Mouse (Mus musculus): ENCODE measurements around the gene Arrdc1.
A peak's percentile ranks its signal among the peaks of the same experiment; 100 is the strongest.

Gene Arrdc1

DNA sequence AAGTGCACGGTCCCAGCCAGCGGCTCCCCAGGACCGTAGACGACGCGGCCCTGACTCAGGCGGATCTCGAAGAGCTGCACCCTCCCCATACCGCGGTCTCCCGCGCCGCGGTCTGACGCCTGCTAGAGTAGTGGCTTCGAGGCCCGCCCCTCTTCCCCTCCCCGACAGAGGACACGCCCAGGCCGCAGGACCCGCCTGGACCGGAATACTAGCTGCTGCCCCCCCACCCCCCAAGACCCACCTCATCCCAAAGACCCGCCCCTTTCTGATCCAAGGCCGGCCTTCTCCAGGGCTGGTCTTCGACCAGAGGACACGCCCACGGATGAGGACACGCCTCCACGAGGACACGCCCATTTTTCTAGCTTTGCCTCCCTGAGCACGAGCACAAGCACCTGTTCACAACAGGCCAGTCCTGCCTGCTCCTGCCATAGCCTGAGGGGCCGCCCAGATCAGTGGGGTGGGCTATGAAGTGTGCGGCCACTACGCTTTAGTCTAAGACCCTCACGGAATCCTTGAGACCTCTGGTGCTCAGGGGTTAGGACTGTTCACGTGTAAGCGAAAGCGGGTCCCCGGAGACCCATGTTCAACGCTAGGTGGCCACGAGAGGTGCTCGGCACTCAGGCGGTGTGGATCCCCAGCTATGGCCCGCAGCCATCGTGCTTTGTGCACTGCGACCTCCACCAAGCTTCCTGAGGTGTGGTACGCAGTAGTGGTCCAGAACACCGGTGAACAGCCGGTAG lies at the start of gene Arrdc1:
Gene Arrdc1 (minus strand): TSS at position 196 of the 740 bp plus-strand sequence.
- peak; percentile 96 for DNase-seq (ENCODE audit: low read depth, low spot score)

DNA sequence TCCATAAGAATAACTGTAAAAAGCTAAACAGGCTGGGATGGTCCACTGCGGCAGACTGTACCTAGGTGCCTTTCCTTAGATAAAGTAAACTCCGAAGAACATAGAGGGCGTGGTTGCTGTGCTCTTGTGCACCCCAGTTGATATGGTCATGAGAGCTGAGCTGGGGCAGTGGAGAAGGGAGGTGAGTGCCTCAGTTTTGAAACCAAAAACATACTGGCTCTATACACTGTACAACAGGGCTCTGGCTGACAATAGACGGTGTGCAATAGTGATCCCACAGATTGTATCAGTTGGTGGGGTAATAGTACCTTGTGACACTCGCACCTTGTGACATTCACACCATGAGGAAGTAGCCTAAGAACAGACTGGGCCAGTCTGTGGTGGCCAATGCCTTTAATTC lies 41.9 kb upstream of the Arrdc1 start:
- DNase-seq (ENCODE audit: low read depth, low spot score): no peak

- DNase-seq (ENCODE audit: low read depth, low spot score): peak; percentile 87
Observed at GRCm38 (mm10) chr2:24975704-24976297, 40.7 kb upstream of the Arrdc1 start, which contains the start of gene Pnpla7. Gene Pnpla7 (plus strand): TSS chr2:24976033.

- DNase-seq (ENCODE audit: low read depth, low spot score): peak; percentile 99
Observed at GRCm38 (mm10) chr2:24974906-24975703, 40.1 kb upstream of the Arrdc1 start, which contains the start of gene Mrpl41. Gene Mrpl41 (minus strand): TSS chr2:24975098.

- peak; percentile 36 for DNase-seq (ENCODE audit: low read depth, low spot score)
Observed at GRCm38 (mm10) chr2:24974452-24974851, 39.4 kb upstream of the Arrdc1 start.

GRCm38 (mm10) chr2:24970386-24970785 lies 35.3 kb upstream of the Arrdc1 start:
- DNase-seq (ENCODE audit: low read depth, low spot score): peak; percentile 15

DNA sequence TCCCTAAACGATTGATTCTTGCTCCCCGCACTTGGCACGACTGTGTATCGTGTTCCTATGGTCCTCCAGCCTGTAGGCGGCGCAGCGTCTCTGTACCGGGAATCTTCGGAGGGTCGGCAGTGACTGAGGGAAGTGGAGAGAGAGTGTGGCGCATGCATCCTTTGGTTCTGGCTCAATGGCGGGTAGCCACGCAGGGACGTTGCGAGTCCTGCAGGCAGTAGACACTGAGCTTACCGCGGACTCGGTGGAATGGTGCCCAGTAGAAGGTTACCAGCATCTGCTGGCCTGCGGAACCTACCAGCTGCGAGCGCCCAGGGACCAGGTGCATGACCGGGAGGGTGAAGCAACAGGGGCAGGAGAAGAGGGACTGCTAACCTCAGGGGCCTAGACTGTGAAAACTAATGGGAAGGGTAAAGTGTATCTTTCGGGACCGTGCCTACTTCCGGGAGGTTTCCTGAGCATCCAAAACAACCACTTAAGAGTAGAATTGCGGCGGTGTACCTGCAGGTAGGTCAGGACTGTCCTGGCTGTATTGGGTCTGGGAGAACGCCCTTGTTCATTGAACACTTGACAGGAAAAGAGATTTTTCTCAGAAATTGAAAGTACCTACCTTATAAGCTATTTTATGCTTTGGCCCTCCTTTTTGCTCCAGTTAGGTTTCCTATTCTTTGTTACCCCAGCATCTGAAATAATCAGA lies 27.4 kb upstream of the Arrdc1 start, which contains the start of gene Dph7:
Gene Dph7 (plus strand): TSS at position 97 of the 697 bp plus-strand sequence.
- DNase-seq (ENCODE audit: low read depth, low spot score): peak; percentile 95

DNA sequence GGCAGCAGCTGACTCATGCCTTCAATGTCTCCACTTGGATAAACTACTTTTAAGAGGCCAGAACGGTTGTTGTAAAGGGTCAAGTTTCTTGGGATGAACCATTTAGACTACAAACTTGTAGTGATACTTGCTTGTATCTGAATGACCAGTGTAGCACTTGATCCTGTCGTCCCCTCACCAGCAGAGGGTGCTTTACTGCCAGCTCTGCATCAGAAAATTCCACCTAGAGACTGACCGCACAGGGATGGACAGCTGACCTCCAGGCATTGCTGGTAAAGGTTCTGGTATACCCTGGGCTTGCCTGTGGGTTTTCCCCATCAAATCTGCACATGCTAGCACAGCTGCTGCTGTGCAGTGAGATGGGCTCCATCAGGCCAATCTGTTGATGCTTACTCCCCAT lies 25.9 kb upstream of the Arrdc1 start:
- DNase-seq (ENCODE audit: low read depth, low spot score): peak; percentile 61

- DNase-seq (ENCODE audit: low read depth, low spot score): no peak
Observed at GRCm38 (mm10) chr2:24952537-24953055, 17.5 kb upstream of the Arrdc1 start.

GRCm38 (mm10) chr2:24950189-24950535 lies 15.1 kb upstream of the Arrdc1 start:
- no peak for DNase-seq (ENCODE audit: low read depth, low spot score)

- peak; percentile 98 for DNase-seq (ENCODE audit: low read depth, low spot score)
Observed at GRCm38 (mm10) chr2:24949421-24950188, 14.6 kb upstream of the Arrdc1 start, which contains the start of gene Zmynd19. Gene Zmynd19 (plus strand): TSS chr2:24949792.

DNA sequence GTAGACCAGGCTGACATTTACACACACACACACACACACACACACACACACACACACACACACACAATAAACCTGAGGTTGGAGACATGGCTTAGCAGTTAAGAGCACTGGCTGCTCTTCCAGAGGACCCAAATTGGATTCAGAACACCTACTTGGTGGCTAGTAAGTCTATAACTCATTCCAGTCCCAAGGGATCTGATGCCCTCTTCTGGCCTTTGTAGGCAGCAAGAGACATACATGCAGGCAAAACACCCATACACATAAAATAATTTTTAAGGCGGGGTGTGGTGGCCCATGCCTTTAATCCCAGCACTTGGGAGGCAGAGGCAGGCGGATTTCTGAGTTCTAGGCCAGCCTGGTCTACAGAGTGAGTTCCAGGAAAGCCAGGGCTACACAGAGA lies 9.3 kb upstream of the Arrdc1 start:
- DNase-seq (ENCODE audit: low read depth, low spot score): peak; percentile 69

GRCm38 (mm10) chr2:24942092-24942491 lies 7.0 kb upstream of the Arrdc1 start:
- no peak for DNase-seq (ENCODE audit: low read depth, low spot score)

DNA sequence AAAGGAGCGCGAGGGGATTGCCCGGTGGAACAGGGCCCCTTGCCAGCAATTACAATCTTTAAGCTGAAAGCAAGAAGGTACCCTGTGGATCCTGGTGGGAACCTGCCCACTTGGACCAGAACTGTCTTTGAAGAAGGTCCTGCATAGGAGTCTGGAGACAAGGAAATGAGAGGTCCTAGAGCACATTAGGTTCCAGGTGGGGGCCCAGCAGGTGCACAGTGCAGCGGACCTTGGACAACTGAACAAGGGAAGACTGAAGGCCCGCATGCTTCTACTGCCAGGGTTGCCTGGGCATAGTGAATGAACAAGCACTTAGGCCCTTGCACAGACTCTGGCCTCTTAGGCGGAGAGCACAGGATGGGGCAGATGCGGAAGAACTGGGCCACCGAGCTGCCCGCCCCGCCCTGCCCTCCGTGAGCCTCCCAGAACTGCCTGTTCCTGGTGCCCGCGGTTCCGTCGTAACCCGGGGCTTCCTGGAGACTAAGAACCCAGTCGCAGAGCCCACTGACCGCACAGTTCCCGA lies 550 bp downstream of the Arrdc1 start:
- peak; percentile 51 for DNase-seq (ENCODE audit: low read depth, low spot score)

GRCm38 (mm10) chr2:24929593-24929992 lies 5.5 kb downstream of the Arrdc1 start:
- no peak for DNase-seq (ENCODE audit: low read depth, low spot score)

DNA sequence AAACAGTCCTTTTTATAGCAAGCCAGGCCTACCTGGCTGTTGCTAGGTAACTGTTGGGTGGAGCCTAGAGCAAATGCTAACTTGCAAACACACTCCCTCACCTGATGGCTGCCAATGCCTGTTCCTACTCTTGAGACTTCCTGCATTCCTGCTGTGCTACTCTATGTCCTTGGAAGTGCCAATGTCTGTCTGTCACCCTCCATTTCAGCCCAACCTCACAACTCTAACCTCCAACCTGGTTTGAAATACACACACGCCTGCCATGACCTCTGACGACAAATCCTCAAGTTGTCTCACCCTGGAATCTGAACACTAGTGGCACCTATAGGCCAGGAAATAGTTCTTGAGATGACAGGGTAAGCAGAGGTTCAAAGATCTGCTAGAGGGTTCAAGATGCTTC lies 5.9 kb downstream of the Arrdc1 start:
- DNase-seq (ENCODE audit: low read depth, low spot score): no peak

DNA sequence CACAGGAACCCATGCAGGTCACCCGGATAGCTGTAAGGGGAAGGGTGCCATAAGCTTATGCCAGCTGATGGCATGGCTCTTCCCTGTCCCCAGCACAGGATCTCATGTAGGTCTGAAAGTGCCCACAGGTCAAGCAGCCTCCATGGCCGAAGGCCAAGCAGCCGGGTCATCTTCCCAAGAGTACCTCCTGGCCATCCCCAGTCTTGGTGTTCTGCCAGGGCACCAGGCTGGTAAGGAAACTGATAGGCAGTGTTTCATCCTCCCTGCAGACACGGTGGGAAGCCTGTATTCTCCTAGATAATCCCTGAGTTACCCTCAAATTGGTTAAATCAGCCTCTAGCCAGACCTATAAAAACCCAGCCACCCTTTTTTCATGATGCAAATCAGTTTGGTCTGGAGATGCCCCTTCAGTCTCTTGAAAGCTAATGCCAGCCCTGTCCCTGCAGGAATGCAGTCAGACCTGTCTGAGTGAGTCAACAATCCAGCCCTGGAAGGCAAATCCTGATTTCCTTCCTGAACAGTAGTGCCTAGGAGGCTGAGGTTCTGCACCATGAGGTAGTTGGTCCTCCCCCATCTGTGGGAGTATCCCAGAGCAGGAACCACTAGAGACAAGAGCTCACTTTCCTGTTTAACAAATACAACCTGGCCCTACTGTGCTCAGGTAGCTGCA lies 7.1 kb downstream of the Arrdc1 start:
- DNase-seq (ENCODE audit: low read depth, low spot score): no peak

DNA sequence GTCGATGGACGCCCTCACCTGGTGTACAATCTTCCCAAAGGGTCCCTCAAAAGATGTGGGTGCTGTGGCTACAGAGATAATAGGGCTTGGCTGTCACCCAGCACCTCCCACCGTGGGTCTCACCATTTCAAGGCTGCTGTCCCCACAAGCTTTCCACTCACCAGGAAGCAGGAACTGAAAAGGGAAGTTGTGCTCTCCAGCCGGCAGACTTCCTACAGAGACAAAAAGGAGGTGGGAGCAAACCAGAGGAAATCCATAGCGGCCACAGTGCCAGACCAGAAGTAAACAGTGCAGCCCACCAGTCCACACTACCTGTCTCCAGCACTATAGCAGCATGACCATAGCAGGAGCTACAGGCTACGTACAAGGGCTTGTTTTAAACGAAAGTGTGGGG lies 8.1 kb downstream of the Arrdc1 start:
- DNase-seq (ENCODE audit: low read depth, low spot score): no peak

- DNase-seq (ENCODE audit: low read depth, low spot score): no peak
Observed at GRCm38 (mm10) chr2:24926345-24926964, 8.6 kb downstream of the Arrdc1 start.
